Mouse (Mus musculus): Measurements from ENCODE around the gene Fam129b.

DNA sequence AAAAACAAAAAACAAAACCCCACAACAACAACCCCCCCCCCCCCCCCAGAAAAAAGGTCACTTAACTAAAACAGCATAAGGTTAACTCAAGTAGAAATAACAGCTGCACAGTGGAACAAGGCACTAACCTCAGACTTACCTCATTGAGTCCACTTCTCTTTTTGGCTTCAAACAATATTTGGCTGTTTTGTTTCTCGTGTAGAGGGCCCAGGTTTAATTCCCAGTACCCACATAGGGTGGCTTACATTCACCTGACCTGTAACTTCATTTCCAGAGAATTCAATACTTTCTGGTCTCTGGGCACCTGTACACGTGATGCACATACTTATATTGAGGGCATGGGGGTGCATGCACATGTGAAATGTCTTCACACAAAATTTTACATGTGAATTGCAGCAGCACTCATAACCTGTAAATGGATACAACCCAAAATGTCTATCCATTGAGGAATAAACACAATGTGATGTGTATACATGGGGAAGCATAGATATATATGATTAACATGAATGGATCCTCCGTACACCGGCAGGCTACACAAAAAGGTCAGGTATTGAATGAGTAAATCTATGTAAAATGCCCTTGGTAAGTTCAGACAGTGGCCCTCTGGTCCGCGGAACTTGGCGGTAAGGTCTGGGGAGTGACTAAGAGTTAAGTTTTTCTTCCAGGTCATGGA is 89.7 kb downstream of the Fam129b start:
- TF ChIP-seq CTCF (IDR thresholded peaks at IDR 0.05; ENCODE audit: borderline replicate concordance, control insufficient read depth, extremely low read depth, insufficient read depth, low read length, poor library complexity) (no peak), POLR2A (IDR thresholded peaks at IDR 0.05; ENCODE audit: control insufficient read depth, extremely low read depth, insufficient read depth, low read length, poor library complexity) (no peak)

Data from thymus, adult 2 months (tissue).